ENCODE assay signal across 19 mouse cellular contexts in the genomic region with DNA sequence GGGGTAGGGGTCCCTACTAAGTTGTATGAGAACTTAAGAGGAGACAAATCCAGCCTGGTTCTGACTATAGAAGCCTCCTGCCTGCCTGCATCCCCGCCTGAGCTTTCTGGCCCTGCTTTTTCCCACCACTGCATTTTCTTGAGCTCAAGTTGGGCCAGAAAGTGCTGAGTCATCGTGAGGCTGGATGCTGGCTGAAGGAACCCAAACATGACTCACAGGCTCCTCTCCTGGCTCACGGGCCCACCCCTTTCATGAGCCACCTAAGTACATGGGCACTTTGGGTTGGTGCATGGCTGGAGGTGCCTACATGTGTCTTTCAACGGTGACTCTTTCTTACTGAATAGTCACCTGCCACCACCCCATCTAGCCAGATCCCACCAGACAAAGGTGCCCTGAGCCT. TPM values are rescaled to one million over a fixed set of nuclear protein-coding genes. Genes with fewer than 3 reads are reported as not detected.
DNase-seq lines count a peak whose midpoint lies in the region; ATAC-seq lines count a peak whose summit lies in the region.
"Had no signal": no experiment of that assay in that cellular context is flagged by ENCODE, and none has a peak within 500 bp of the region (broad histone marks: within the 10 kb centered on the region; RNA-seq: fewer than 3 reads in every experiment).

No protein-coding gene starts in this region.

- no peak for DNase-seq in frontal cortex, postnatal 10 days (ENCODE audit: low spot score in 2 of 2)
- DNase-seq in urinary bladder, postnatal 14 days (ENCODE audit: low spot score): peak; percentile 35
- DNase-seq in urinary bladder, adult 2 months (ENCODE audit: low spot score): no peak
- peak; percentile 21 for DNase-seq in c-Kit-negative CD71-positive TER-119-positive erythroid progenitor cells, embryonic 14.5 days (ENCODE audit: low read depth, low spot score)
- peak; percentile 18 to 40 for DNase-seq in urinary bladder, postnatal 36 days (ENCODE audit: low spot score in 2 of 2)
- no peak for DNase-seq in heart, postnatal 4 days
- DNase-seq: cerebellum, postnatal 14 days; gastrocnemius, postnatal 14 days; heart, postnatal 14 days; thymus, adult 2 months had no signal

- peak; percentile 94 for ATAC-seq in frontal cortex, adult (ENCODE audit: low TSS enrichment)
- ATAC-seq in monocyte, adult 5-6 weeks (replicated peaks; ENCODE audit: insufficient number of reproducible peaks, low FRiP score, low TSS enrichment, poor library complexity, severe bottlenecking): no peak
- ATAC-seq: activated CD4-positive, CD25-positive, alpha-beta regulatory T cell, adult 4 months; intestine, embryonic 15.5 days had no signal

RNA-seq across cellular contexts. Expression of a gene that starts 5.6 kb away (rescaled TPM):
- not detected in 2 replicates for polyA plus RNA-seq in urinary bladder, adult 2 months (2012; rRNA removed)
- not detected in 3 replicates for total RNA-seq in monocyte, adult 5-6 weeks (2017)
- total RNA-seq in heart, postnatal 4 days (2021): not detected
- total RNA-seq: gastrocnemius, postnatal 14 days; heart, postnatal 14 days had no signal
- polyA plus RNA-seq: activated CD4-positive, CD25-positive, alpha-beta regulatory T cell, adult 4 months; intestine, embryonic 15.5 days; liver, embryonic 16.5 days; midbrain, embryonic 10.5 days; neural tube, embryonic 11.5 days; small intestine, adult 2 months had no signal

RNA-seq across cellular contexts. Expression of a gene that starts 8.7 kb away (rescaled TPM):
- 0.91 and 1.7 TPM in 2 replicates for polyA plus RNA-seq in urinary bladder, adult 2 months (2012; rRNA removed)
- total RNA-seq in monocyte, adult 5-6 weeks (2017): not detected in 3 replicates
- total RNA-seq in heart, postnatal 4 days (2021): 1 to 10 TPM; 1.6 to 2.9 TPM
- total RNA-seq: gastrocnemius, postnatal 14 days; layer of hippocampus, postnatal 14 days had no signal
- polyA plus RNA-seq: activated CD4-positive, CD25-positive, alpha-beta regulatory T cell, adult 4 months; small intestine, adult 2 months had no signal

RNA-seq across cellular contexts. Expression of a gene that starts 50.0 kb away (rescaled TPM):
- polyA plus RNA-seq in urinary bladder, adult 2 months (2012; rRNA removed): not detected in 2 replicates
- not detected in 3 replicates for total RNA-seq in monocyte, adult 5-6 weeks (2017)
- total RNA-seq in heart, postnatal 4 days (2021): not detected
- total RNA-seq: gastrocnemius, postnatal 14 days; heart, postnatal 14 days; layer of hippocampus, postnatal 14 days had no signal
- polyA plus RNA-seq: activated CD4-positive, CD25-positive, alpha-beta regulatory T cell, adult 4 months; intestine, embryonic 15.5 days; liver, embryonic 16.5 days; midbrain, embryonic 10.5 days; neural tube, embryonic 11.5 days; small intestine, adult 2 months had no signal

RNA-seq across cellular contexts. Expression of a gene that starts 50.2 kb away (rescaled TPM):
- 814 and 933 TPM in 2 replicates for polyA plus RNA-seq in urinary bladder, adult 2 months (2012; rRNA removed)
- not detected in 3 replicates for total RNA-seq in monocyte, adult 5-6 weeks (2017)
- total RNA-seq in heart, postnatal 4 days (2021): 10 to 100 TPM; 16.1 to 21.1 TPM
- polyA plus RNA-seq: activated CD4-positive, CD25-positive, alpha-beta regulatory T cell, adult 4 months had no signal

Comparison
In these comparisons a context has a peak if more than half of its experiments do, and no peak if none do; other contexts are left out.
1. DNase-seq: peak in urinary bladder, postnatal 14 days (single experiment), c-Kit-negative CD71-positive TER-119-positive erythroid progenitor cells, embryonic 14.5 days (single experiment) and urinary bladder, postnatal 36 days (2 of 2); none in frontal cortex, postnatal 10 days (0 of 2), urinary bladder, adult 2 months (single experiment) and heart, postnatal 4 days (single experiment).